Comparison of ENCODE assay signal across 8 mouse cellular contexts in genomic region chr7:143461294-143461870, GRCm38 (mm10). TPM values are rescaled to one million over a fixed set of nuclear protein-coding genes. Genes with fewer than 3 reads are reported as not detected.
A peak's percentile ranks its signal among the peaks of the same experiment; 100 is the strongest.
DNase-seq lines count a peak whose midpoint lies in the region; ATAC-seq and TF ChIP-seq lines count a peak whose summit lies in the region.

No protein-coding gene starts in this region.

- WGBS in liver, adult 2 months, result 40% methylated on average over 27 of the region's 32 CpGs
- 30% methylated on average over 14 of the region's 32 CpGs for WGBS in embryonic facial prominence, embryonic 14.5 days
- WGBS in intestine, embryonic 16.5 days, result 32% methylated on average over 16 of the region's 32 CpGs
- WGBS in neural tube, embryonic 13.5 days, result 50% methylated on average over 16 of the region's 32 CpGs

- peak overlapping the region; percentile 53 for H3K4me2 ChIP-seq in embryonic facial prominence, embryonic 14.5 days (ENCODE audit: low read depth, low read length)
- H3K4me2 ChIP-seq in intestine, embryonic 16.5 days (ENCODE audit: low read depth, low read length), result peak overlapping the region; percentile 44
- H3K4me2 ChIP-seq in neural tube, embryonic 13.5 days, result peak overlapping the region; percentile 45

- no peaks in the 10 kb centered on the region; the same call in 1 of the 2 replicates for H3K4me1 ChIP-seq in liver, adult 2 months (ENCODE audit: control insufficient read depth, insufficient read depth, low read length)
- peaks cover 12% of the 10 kb centered on the region; the same call in 1 of the 2 replicates for H3K4me1 ChIP-seq in embryonic facial prominence, embryonic 14.5 days (ENCODE audit: control insufficient read depth, insufficient read depth, low read length)
- peaks cover 17% of the 10 kb centered on the region for H3K4me1 ChIP-seq in intestine, embryonic 16.5 days (ENCODE audit: control insufficient read depth, insufficient read depth, low read length)
- H3K4me1 ChIP-seq in neural tube, embryonic 13.5 days (replicated peaks), result peaks cover 31% of the 10 kb centered on the region

- H3K9ac ChIP-seq in liver, adult 2 months (ENCODE audit: low read depth, low read length), result no peak overlapping the region
- peak overlapping the region; percentile 60 for H3K9ac ChIP-seq in embryonic facial prominence, embryonic 14.5 days (ENCODE audit: low read depth, low read length)
- H3K9ac ChIP-seq in intestine, embryonic 16.5 days (ENCODE audit: low read depth, low read length), result peak overlapping the region; percentile 34; the same call in 1 of the 2 replicates
- H3K9ac ChIP-seq in neural tube, embryonic 13.5 days, result peak overlapping the region; percentile 49; the same call in 1 of the 2 replicates

- no peak for TF ChIP-seq CTCF in liver, adult 2 months (IDR thresholded peaks at IDR 0.05; ENCODE audit: low read depth, low read length)

- TF ChIP-seq POLR2A in liver, adult 2 months (IDR thresholded peaks at IDR 0.05; ENCODE audit: extremely low read depth, insufficient read depth, low read length), result no peak

- ATAC-seq in embryonic facial prominence, embryonic 14.5 days (ENCODE audit: low read depth), result peak; percentile 10
- ATAC-seq in intestine, embryonic 16.5 days, result peak; percentile 35
- ATAC-seq in neural tube, embryonic 13.5 days (ENCODE audit: low read depth), result peak; percentile 55

- H3K27me3 ChIP-seq in liver, adult 2 months (ENCODE audit: control insufficient read depth, insufficient read depth, low read length), result peaks cover 24% of the 10 kb centered on the region
- no peaks in the 10 kb centered on the region for H3K27me3 ChIP-seq in embryonic facial prominence, embryonic 14.5 days (replicated peaks; ENCODE audit: control insufficient read depth, insufficient read depth, low read length)
- no peaks in the 10 kb centered on the region for H3K27me3 ChIP-seq in intestine, embryonic 16.5 days (replicated peaks; ENCODE audit: control insufficient read depth, insufficient read depth, low read length)
- H3K27me3 ChIP-seq in neural tube, embryonic 13.5 days, result no peaks in the 10 kb centered on the region

- H3K9me3 ChIP-seq in embryonic facial prominence, embryonic 14.5 days (ENCODE audit: control insufficient read depth, low read length), result peaks cover 27% of the 10 kb centered on the region
- H3K9me3 ChIP-seq in intestine, embryonic 16.5 days (ENCODE audit: control insufficient read depth, low read length), result peaks cover 24% of the 10 kb centered on the region
- peaks cover 21% of the 10 kb centered on the region; the same call in 1 of the 2 replicates for H3K9me3 ChIP-seq in neural tube, embryonic 13.5 days

- DNase-seq in liver, adult 2 months (ENCODE audit: extremely low read depth, low read depth, low spot score), result no peak
- DNase-seq in liver (no peak), adipocyte (ENCODE audit: low spot score) (no peak)
- DNase-seq in embryonic facial prominence, embryonic 14.5 days (ENCODE audit: low spot score), result no peak
- DNase-seq in spleen, adult 12 weeks (ENCODE audit: low spot score), result no peak
- DNase-seq in layer of hippocampus, postnatal 25 days (ENCODE audit: extremely low spot score in 1 of 2, low spot score in 1 of 2), result no peak

- H3K36me3 ChIP-seq in liver, adult 2 months (ENCODE audit: control insufficient read depth, insufficient read depth, low read length), result no peaks in the 10 kb centered on the region
- peaks cover 13% of the 10 kb centered on the region; the same call in 1 of the 2 replicates for H3K36me3 ChIP-seq in embryonic facial prominence, embryonic 14.5 days (ENCODE audit: control insufficient read depth, insufficient read depth, low read length)
- no peaks in the 10 kb centered on the region for H3K36me3 ChIP-seq in intestine, embryonic 16.5 days (ENCODE audit: control insufficient read depth, insufficient read depth, low read length)
- H3K36me3 ChIP-seq in neural tube, embryonic 13.5 days, result 0 out of 2 replicates have a peak, but pooled peaks cover 4% of the 10 kb centered on the region

- H3K27ac ChIP-seq in liver, adult 2 months (replicated peaks; ENCODE audit: insufficient read depth, low read depth, low read length), result no peak overlapping the region
- H3K27ac ChIP-seq in embryonic facial prominence, embryonic 14.5 days (replicated peaks; ENCODE audit: low read depth, low read length), result peak overlapping the region; percentile 81
- H3K27ac ChIP-seq in intestine, embryonic 16.5 days (ENCODE audit: low read length), result peak overlapping the region; percentile 12; the same call in 1 of the 2 replicates
- H3K27ac ChIP-seq in neural tube, embryonic 13.5 days (replicated peaks), result peak overlapping the region; percentile 74

- H3K79me2 ChIP-seq in liver, adult 2 months (ENCODE audit: control insufficient read depth, insufficient read depth, low read length), result no peaks in the 10 kb centered on the region

- peak overlapping the region; percentile 31; the same call in 1 of the 2 replicates for H3K4me3 ChIP-seq in liver, adult 2 months (ENCODE audit: insufficient read depth, low read depth, low read length)
- peak overlapping the region; percentile 60 for H3K4me3 ChIP-seq in embryonic facial prominence, embryonic 14.5 days (ENCODE audit: low read depth, low read length)
- peak overlapping the region; percentile 63 for H3K4me3 ChIP-seq in intestine, embryonic 16.5 days (ENCODE audit: low read length)
- peak overlapping the region; percentile 24 for H3K4me3 ChIP-seq in neural tube, embryonic 13.5 days

RNA-seq across cellular contexts. Expression of gene Cdkn1c, which starts 0.5 kb away (rescaled TPM):
- total RNA-seq in liver, adult 2 months (2014; rRNA removed), result 2.4 and 4.4 TPM in 2 replicates
- polyA plus RNA-seq in liver, adult 2 months (2012; rRNA removed), result 2.2 and 5.2 TPM in 2 replicates
- polyA plus RNA-seq in embryonic facial prominence, embryonic 14.5 days (2014; fragmentation: Nextera tagmentation; extraction: Ambion mirVana), result 2,410 and 2,543 TPM in 2 replicates
- polyA plus RNA-seq in intestine, embryonic 16.5 days (2015; fragmentation: Nextera tagmentation; extraction: Ambion mirVana), result 522 and 653 TPM in 2 replicates
- polyA plus RNA-seq in neural tube, embryonic 13.5 days (2015; fragmentation: Nextera tagmentation; extraction: Ambion mirVana), result 464 and 633 TPM in 2 replicates
- total RNA-seq in layer of hippocampus, postnatal 25 days (2021), result 1 to 10 TPM; 6.8 to 8.7 TPM

RNA-seq across cellular contexts. Expression of gene Slc22a18, which starts 12.2 kb away (rescaled TPM):
- 64.4 and 95.4 TPM in 2 replicates for total RNA-seq in liver, adult 2 months (2014; rRNA removed)
- 344 and 377 TPM in 2 replicates for polyA plus RNA-seq in liver, adult 2 months (2012; rRNA removed)
- 2.5 and 2.8 TPM in 2 replicates for polyA plus RNA-seq in embryonic facial prominence, embryonic 14.5 days (2014; fragmentation: Nextera tagmentation; extraction: Ambion mirVana)
- polyA plus RNA-seq in intestine, embryonic 16.5 days (2015; fragmentation: Nextera tagmentation; extraction: Ambion mirVana), result 18.2 and 22.7 TPM in 2 replicates
- 0.28 and 0.29 TPM in 2 replicates for polyA plus RNA-seq in neural tube, embryonic 13.5 days (2015; fragmentation: Nextera tagmentation; extraction: Ambion mirVana)
- total RNA-seq in layer of hippocampus, postnatal 25 days (2021), result under 1 TPM in 1 of 2 experiments, not detected in 1; 0.20 TPM

RNA-seq across cellular contexts. Expression of gene Phlda2, which starts 41.6 kb away (rescaled TPM):
- total RNA-seq in liver, adult 2 months (2014; rRNA removed), result 0.28 TPM in 1 of 2 replicates, not detected in the other
- 0.40 TPM in 1 of 2 replicates, not detected in the other for polyA plus RNA-seq in liver, adult 2 months (2012; rRNA removed)
- polyA plus RNA-seq in embryonic facial prominence, embryonic 14.5 days (2014; fragmentation: Nextera tagmentation; extraction: Ambion mirVana), result 6.3 and 8.0 TPM in 2 replicates
- polyA plus RNA-seq in intestine, embryonic 16.5 days (2015; fragmentation: Nextera tagmentation; extraction: Ambion mirVana), result 11.7 and 16.1 TPM in 2 replicates
- 0.45 and 0.84 TPM in 2 replicates for polyA plus RNA-seq in neural tube, embryonic 13.5 days (2015; fragmentation: Nextera tagmentation; extraction: Ambion mirVana)
- not detected for total RNA-seq in layer of hippocampus, postnatal 25 days (2021)

Comparison
In these comparisons a context has a peak if more than half of its experiments do, and no peak if none do; other contexts are left out.
1. RNA of gene Cdkn1c, which starts 0.5 kb away (polyA plus RNA-seq): 2,410 to 2,543 TPM in embryonic facial prominence, embryonic 14.5 days, 522 to 653 TPM in intestine, embryonic 16.5 days and 464 to 633 TPM in neural tube, embryonic 13.5 days; 2.2 to 5.2 TPM in liver, adult 2 months; every median in the first group is over 10 times any median in the second.
2. RNA of gene Slc22a18, which starts 12.2 kb away (polyA plus RNA-seq): 344 to 377 TPM in liver, adult 2 months; 18.2 to 22.7 TPM in intestine, embryonic 16.5 days, 2.5 to 2.8 TPM in embryonic facial prominence, embryonic 14.5 days and 0.28 to 0.29 TPM in neural tube, embryonic 13.5 days; every median in the first group is over 10 times any median in the second.
3. Peak in every context shown above with its lines, with median percentiles within 50 percentile points of each other: H3K4me3 ChIP-seq, ATAC-seq and H3K4me2 ChIP-seq.